Mouse (Mus musculus) fat pad, adult 2 months (tissue): ENCODE results near the gene Lsmem1.

Source experiments
- DNase-seq: peaks from one replicate; pipeline ENCODE4 v3.0.0-alpha.2; 2011; ENCODE audit warnings: low read depth, low spot score; ENCODE audit errors: extremely low read depth

The Lsmem1 gene

DNA sequence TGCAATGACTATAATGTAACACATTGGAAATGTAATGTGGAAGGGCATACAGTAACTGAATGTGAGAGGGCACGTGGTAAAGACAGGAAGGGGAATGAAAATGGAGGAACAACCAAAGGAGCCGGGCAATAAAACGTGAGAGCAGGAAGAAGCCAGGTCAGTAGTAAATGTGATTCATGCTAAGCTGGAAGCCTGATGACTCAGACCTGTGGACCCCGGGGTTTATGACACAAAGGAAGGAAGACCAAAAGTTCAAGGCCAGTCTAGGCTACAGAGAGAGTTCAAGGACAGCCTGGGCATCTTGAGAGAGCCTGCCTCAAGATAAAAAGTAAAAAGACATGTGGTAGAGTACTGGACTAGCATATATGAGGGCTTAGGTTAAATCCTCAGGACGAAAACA lies 52.8 kb downstream of the Lsmem1 start:
- no peak for DNase-seq

DNA sequence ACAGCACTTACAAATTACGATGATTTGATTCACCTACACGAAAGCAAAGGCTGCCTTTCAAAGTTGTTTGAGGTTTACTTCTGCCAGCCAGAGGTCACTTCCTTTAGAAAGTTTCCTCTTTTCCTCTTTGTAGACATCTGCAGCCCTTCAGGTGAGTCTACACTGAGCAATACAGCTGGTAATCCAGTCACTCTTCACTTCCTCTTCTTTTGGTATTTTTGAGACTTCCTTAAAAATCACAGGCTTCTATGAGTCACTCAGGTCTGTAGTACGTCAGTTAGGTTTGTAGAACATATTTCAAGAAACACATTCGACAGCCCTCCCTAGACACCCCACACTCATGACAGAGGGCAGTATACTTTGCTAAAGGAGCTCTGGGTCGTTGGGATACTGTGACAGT lies 58.6 kb downstream of the Lsmem1 start:
- DNase-seq, result no peak

DNA sequence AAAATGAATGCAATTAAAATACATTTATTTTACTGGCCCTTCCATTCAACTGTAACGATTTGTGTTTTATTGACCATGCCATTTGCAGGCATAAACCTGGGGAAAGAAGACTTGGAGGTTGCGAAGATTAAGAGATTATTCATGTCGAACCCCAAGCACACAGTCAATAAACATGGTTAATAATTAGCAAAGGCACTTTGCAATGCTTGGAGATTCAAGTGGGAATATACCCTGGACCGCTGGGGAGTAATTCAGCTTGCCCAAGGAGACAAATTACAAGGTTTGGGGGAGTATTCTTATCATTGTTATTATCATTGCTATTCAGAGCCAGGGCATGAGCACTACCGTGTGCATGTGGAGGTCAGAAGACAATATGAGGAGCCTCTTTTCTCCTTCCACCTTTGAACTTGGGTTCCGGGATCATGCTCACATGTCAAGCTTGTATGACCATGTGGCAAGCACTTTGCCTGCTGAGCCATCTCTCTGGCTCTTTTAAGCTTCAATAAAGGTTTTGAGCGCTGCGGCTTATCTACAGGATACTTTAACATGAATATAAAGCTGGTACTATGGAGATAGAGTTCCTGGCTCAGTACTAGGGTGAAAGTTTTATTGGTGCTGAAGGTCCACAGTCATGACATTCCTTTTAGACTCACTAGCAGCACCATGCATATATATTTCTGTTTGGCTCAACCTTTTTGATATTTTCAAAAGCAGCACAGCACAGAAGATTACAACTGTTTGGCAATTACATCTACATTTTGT lies 59.6 kb downstream of the Lsmem1 start:
- no peak for DNase-seq

DNA sequence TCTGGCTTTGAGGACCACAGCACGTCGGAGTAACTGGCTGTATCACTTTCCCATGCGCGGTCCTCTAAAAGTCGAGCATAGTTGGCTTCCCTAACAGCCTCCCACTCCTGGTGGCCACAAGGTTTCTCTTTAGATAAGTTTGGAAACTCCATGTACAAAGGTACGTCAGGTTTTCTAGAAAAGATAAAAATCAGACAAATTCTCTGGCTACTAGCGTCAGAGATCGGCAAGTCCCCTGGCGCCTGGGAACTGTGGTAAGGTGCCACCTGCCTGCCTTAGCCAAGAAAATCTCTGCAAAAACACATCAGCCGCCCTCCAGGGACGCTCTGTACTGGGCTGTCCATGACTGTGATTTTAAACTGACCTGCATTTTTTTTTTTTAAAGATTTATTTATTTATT lies 64.8 kb downstream of the Lsmem1 start:
- no peak for DNase-seq

DNA sequence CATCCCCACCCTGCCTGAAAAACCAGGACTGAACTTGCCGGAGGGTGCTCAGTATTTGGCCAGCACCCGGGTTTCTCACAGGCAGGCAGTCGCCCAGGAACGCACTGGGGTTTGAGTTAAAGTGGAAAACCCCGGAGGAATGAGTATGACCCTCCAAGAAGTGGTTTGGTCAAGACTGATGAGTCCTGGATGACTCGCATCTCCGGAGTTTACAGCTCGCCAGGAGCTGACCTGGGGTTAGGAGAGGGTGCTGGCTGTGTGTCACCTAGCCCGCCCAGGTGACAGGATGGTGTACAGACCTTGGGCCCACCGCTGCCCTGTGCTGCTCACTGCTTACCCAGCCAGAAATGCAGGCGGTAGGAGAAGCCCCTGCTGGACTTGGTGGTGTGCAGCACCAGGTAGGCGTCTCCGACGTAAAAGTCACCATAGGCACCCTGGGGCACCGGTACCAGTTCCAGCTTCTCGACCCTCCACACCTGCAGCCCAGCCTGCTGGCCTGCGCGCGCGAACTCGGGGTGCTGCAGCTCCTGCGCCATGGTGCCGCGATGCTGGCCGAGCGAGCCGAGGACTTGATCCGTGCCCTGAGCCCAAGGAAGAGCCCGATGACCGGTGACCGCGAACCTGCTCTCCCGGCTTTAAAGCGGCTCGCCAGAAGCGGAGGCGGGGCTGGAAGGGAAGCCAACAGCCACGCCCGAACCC lies 65.6 kb downstream of the Lsmem1 start, which contains the start of gene Scin:
TSS of gene Scin (minus strand) at position 656 of the 699 bp plus-strand sequence.
- no peak for DNase-seq

DNA sequence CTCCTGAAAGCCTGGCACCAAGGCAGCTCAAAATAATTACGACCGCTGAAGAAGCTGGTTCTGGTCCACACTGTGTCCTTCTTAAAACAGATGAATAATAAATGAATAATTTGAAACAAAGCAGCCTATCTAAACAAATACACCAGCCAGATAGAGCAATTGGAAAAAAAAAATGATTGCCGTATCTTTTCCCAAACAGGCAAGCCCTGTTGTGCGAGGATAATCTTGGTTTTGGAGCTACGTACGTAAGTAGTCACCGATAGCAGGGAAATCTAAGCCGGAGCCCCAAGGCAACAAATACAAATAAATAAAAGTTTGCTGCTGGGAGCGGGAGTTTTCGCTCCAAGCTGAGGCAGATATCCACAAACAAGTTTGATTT lies 66.1 kb downstream of the Lsmem1 start:
- DNase-seq, result no peak
